In the genomic region with DNA sequence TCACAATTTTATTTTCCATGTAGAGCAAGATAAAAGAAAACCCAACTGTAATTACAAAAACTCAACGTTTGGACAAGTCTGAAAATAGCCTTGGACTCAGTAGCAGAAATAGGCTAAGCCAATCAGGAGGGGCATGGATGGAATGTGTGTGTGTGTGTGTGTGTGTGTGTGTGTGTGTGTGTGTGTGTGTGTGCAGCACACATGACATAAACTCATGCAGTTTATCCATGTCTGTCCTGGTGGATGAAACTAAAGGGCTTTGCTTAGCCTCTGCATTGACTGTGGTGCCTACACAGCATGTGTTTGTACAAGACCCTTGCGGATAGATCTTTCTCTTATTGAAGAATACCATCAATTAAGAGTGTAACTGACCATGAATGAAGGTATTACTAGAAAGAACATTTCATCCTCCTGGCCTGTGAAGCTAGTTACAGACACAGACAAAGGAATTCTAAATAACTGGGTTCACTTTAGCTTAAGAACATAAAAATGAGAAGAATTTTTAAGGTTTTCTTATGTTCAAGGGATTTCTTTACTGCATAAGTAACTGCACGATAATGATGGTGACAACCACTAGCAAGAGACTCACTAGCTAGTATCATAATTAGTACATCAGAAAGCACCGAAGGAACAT, we compare ENCODE assay signal across 21 mouse cellular contexts.
DNase-seq lines count a peak whose midpoint lies in the region; ATAC-seq and TF ChIP-seq lines count a peak whose summit lies in the region.
"Had no signal": no experiment of that assay in that cellular context is flagged by ENCODE, and none has a peak within 500 bp of the region (broad histone marks: within the 10 kb centered on the region; RNA-seq: fewer than 3 reads in every experiment).

No protein-coding gene starts in this region.

- no peak overlapping the region for H3K9ac ChIP-seq in hindbrain, embryonic 13.5 days
- no peak overlapping the region for H3K9ac ChIP-seq in forebrain, embryonic 13.5 days
- H3K9ac ChIP-seq in midbrain, embryonic 11.5 days (ENCODE audit: low read length) = peak overlapping the region; percentile 31; the same call in 1 of the 2 replicates
- H3K9ac ChIP-seq in midbrain, postnatal 0 days (replicated peaks; ENCODE audit: low read length, poor library complexity, severe bottlenecking) = no peak overlapping the region
- H3K9ac ChIP-seq: liver, embryonic 14.5 days; lung, embryonic 14.5 days; neural tube, embryonic 12.5 days; stomach, embryonic 15.5 days had no signal

- WGBS in hindbrain, embryonic 10.5 days = 78% methylated on average over 4 of the region's 4 CpGs
- WGBS in hindbrain, embryonic 13.5 days = 70% methylated on average over 4 of the region's 4 CpGs
- WGBS in forebrain, embryonic 13.5 days = 22% methylated on average over 4 of the region's 4 CpGs
- WGBS in midbrain, embryonic 11.5 days = 36% methylated on average over 4 of the region's 4 CpGs
- 19% methylated on average over 4 of the region's 4 CpGs for WGBS in midbrain, postnatal 0 days

- peaks cover 5% of the 10 kb centered on the region; the same call in 1 of the 2 replicates for H3K4me1 ChIP-seq in hindbrain, embryonic 10.5 days (replicated peaks)
- no peaks in the 10 kb centered on the region for H3K4me1 ChIP-seq in hindbrain, embryonic 13.5 days (replicated peaks)
- H3K4me1 ChIP-seq in forebrain, embryonic 13.5 days = peaks cover 31% of the 10 kb centered on the region
- peaks cover 17% of the 10 kb centered on the region for H3K4me1 ChIP-seq in midbrain, embryonic 11.5 days (ENCODE audit: control insufficient read depth, insufficient read depth, low read length)
- H3K4me1 ChIP-seq in midbrain, postnatal 0 days (ENCODE audit: insufficient read depth, low read length) = no peaks in the 10 kb centered on the region
- H3K4me1 ChIP-seq: neural tube, embryonic 12.5 days; stomach, embryonic 15.5 days had no signal

- peak overlapping the region; percentile 29; the same call in 1 of the 2 replicates for H3K27ac ChIP-seq in hindbrain, embryonic 10.5 days
- no peak overlapping the region for H3K27ac ChIP-seq in hindbrain, embryonic 13.5 days
- peak overlapping the region; percentile 89 for H3K27ac ChIP-seq in forebrain, embryonic 13.5 days
- H3K27ac ChIP-seq in midbrain, embryonic 11.5 days (ENCODE audit: low read depth, low read length) = peak overlapping the region; percentile 92
- no peak overlapping the region for H3K27ac ChIP-seq in midbrain, postnatal 0 days (ENCODE audit: low read depth, low read length)
- H3K27ac ChIP-seq: embryonic facial prominence, embryonic 10.5 days; left cerebral cortex, adult 2 months; liver, embryonic 14.5 days; neural tube, embryonic 12.5 days; stomach, embryonic 15.5 days had no signal

- no peak overlapping the region for H3K4me3 ChIP-seq in hindbrain, embryonic 10.5 days
- no peak overlapping the region for H3K4me3 ChIP-seq in hindbrain, embryonic 13.5 days
- no peak overlapping the region for H3K4me3 ChIP-seq in forebrain, embryonic 13.5 days
- H3K4me3 ChIP-seq in midbrain, embryonic 11.5 days (ENCODE audit: low read depth, low read length) = no peak overlapping the region
- no peak overlapping the region for H3K4me3 ChIP-seq in midbrain, postnatal 0 days (ENCODE audit: low read depth, low read length)
- H3K4me3 ChIP-seq: embryonic facial prominence, embryonic 10.5 days; left cerebral cortex, adult 2 months; neural tube, embryonic 12.5 days; stomach, embryonic 15.5 days had no signal

- ATAC-seq in hindbrain, embryonic 13.5 days (ENCODE audit: low FRiP score) = no peak
- peak; percentile 67 for ATAC-seq in forebrain, embryonic 13.5 days
- ATAC-seq in midbrain, embryonic 11.5 days (ENCODE audit: low FRiP score) = peak; percentile 79
- ATAC-seq in midbrain, postnatal 0 days (ENCODE audit: low FRiP score) = peak; percentile 47; the same call in 1 of the 2 replicates
- ATAC-seq: inflammation-experienced regulatory T-cells, adult 6 months had no signal

- no peak for TF ChIP-seq CTCF in midbrain, postnatal 0 days (IDR thresholded peaks at IDR 0.05)

- no peaks in the 10 kb centered on the region for H3K27me3 ChIP-seq in hindbrain, embryonic 10.5 days (ENCODE audit: insufficient read depth, poor library complexity, severe bottlenecking)
- H3K27me3 ChIP-seq in hindbrain, embryonic 13.5 days = no peaks in the 10 kb centered on the region
- no peaks in the 10 kb centered on the region for H3K27me3 ChIP-seq in forebrain, embryonic 13.5 days
- H3K27me3 ChIP-seq in midbrain, embryonic 11.5 days (ENCODE audit: control insufficient read depth, insufficient read depth, low read length) = no peaks in the 10 kb centered on the region
- H3K27me3 ChIP-seq in midbrain, postnatal 0 days (ENCODE audit: insufficient read depth, low read length) = no peaks in the 10 kb centered on the region
- H3K27me3 ChIP-seq: neural tube, embryonic 12.5 days; stomach, embryonic 15.5 days had no signal

- DNase-seq in hindbrain, embryonic 10.5 days (ENCODE audit: low spot score) = no peak
- peak; percentile 91 for DNase-seq in midbrain, embryonic 11.5 days (ENCODE audit: low spot score, missing footprints)
- no peak for DNase-seq in midbrain, postnatal 0 days (ENCODE audit: low spot score)
- no peak for DNase-seq in retina, embryonic 14.5 days (ENCODE audit: low spot score)
- DNase-seq in cerebellum, adult 18-20 months = no peak
- DNase-seq: adrenal gland, postnatal 10 days; cerebellum, adult 9-10 months; heart, postnatal 4 days; kidney, adult 18-20 months; lung, embryonic 14.5 days; right cerebral cortex, postnatal 4 days; thymus, adult 18-20 months; thymus, postnatal 36 days had no signal

- H3K9me3 ChIP-seq in hindbrain, embryonic 10.5 days = no peaks in the 10 kb centered on the region
- H3K9me3 ChIP-seq in hindbrain, embryonic 13.5 days = no peaks in the 10 kb centered on the region
- 0 out of 2 replicates have a peak, but pooled peaks cover 7% of the 10 kb centered on the region for H3K9me3 ChIP-seq in forebrain, embryonic 13.5 days (replicated peaks)
- H3K9me3 ChIP-seq in midbrain, embryonic 11.5 days (ENCODE audit: control insufficient read depth, low read length) = no peaks in the 10 kb centered on the region; the same call in 1 of the 2 replicates
- H3K9me3 ChIP-seq in midbrain, postnatal 0 days (ENCODE audit: low read length) = no peaks in the 10 kb centered on the region
- H3K9me3 ChIP-seq: embryonic facial prominence, embryonic 10.5 days; neural tube, embryonic 12.5 days; stomach, embryonic 15.5 days had no signal

- no peaks in the 10 kb centered on the region for H3K36me3 ChIP-seq in hindbrain, embryonic 10.5 days
- no peaks in the 10 kb centered on the region for H3K36me3 ChIP-seq in hindbrain, embryonic 13.5 days
- no peaks in the 10 kb centered on the region for H3K36me3 ChIP-seq in forebrain, embryonic 13.5 days (ENCODE audit: poor library complexity, severe bottlenecking)
- H3K36me3 ChIP-seq in midbrain, embryonic 11.5 days (ENCODE audit: control insufficient read depth, insufficient read depth, low read length) = no peaks in the 10 kb centered on the region
- no peaks in the 10 kb centered on the region for H3K36me3 ChIP-seq in midbrain, postnatal 0 days (ENCODE audit: insufficient read depth, low read length)
- H3K36me3 ChIP-seq: embryonic facial prominence, embryonic 10.5 days; neural tube, embryonic 12.5 days; stomach, embryonic 15.5 days had no signal

- H3K4me2 ChIP-seq in hindbrain, embryonic 13.5 days = no peak overlapping the region
- peak overlapping the region; percentile 44 for H3K4me2 ChIP-seq in forebrain, embryonic 13.5 days
- H3K4me2 ChIP-seq in midbrain, embryonic 11.5 days = peak overlapping the region; percentile 6; the same call in 1 of the 2 replicates
- no peak overlapping the region for H3K4me2 ChIP-seq in midbrain, postnatal 0 days (ENCODE audit: low read depth, low read length, poor library complexity, severe bottlenecking)
- H3K4me2 ChIP-seq: lung, embryonic 14.5 days; neural tube, embryonic 12.5 days; stomach, embryonic 15.5 days had no signal

Comparison
In these comparisons a context has a peak if more than half of its experiments do, and no peak if none do; other contexts are left out.
1. H3K27ac ChIP-seq: peak in hindbrain, embryonic 10.5 days (single experiment), forebrain, embryonic 13.5 days (single experiment) and midbrain, embryonic 11.5 days (single experiment); none in hindbrain, embryonic 13.5 days (single experiment) and midbrain, postnatal 0 days (single experiment).
2. H3K4me2 ChIP-seq: peak in forebrain, embryonic 13.5 days (single experiment) and midbrain, embryonic 11.5 days (single experiment); none in hindbrain, embryonic 13.5 days (single experiment) and midbrain, postnatal 0 days (single experiment).